Mouse (Mus musculus) kidney, adult 11 months (tissue): ENCODE data around the gene Ano3.
"Not testable (repeated sequence)": the region's sequence is repeated elsewhere in the genome, so short reads cannot be mapped to it uniquely, and the experiment has no call there.

Source experiments
- DNase-seq: peaks from one replicate; pipeline ENCODE4 v3.0.0; 2022

Ano3 gene

DNA sequence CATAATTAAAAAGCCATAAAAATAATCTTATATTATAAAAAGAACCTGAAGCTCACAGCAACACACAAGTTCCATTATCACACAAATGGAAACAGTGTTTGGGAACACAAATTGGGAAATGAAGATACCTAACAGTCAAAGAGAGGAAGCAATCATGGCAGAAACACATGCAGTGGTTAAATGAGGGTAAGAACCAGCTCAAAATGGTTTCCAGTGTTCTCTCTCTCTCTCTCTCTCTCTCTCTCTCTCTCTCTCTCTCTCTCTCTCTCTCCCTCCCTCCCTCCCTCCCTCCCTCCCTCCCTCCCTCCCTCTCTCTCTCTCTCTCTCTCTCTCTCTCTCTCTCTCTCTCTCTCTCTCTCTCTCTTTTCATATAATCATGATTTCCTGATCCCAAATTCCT, at the start of gene Ano3:
Gene Ano3, minus strand, starts transcription at position 101 of the 400 bp plus-strand sequence.
- DNase-seq = not testable (repeated sequence)

DNA sequence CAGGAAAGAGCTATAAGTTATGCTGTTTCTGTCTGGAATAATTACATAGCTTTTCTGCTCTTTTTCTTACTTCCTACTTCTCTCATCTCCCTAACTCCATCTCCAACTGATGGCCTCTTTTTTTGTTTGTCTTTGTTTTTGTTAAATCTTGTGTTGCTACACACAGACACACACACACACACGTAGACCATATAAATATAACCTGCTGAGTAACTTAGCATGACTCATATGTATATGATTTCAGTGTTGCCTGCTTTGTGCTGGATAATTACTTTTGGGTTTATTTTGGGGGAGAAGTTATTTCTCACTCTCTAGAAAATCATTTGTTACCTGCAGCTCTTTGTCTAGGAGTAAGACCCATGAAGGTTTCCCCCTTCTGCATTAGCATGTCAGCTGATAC, 39.3 kb upstream of the Ano3 start:
- DNase-seq = no peak

DNA sequence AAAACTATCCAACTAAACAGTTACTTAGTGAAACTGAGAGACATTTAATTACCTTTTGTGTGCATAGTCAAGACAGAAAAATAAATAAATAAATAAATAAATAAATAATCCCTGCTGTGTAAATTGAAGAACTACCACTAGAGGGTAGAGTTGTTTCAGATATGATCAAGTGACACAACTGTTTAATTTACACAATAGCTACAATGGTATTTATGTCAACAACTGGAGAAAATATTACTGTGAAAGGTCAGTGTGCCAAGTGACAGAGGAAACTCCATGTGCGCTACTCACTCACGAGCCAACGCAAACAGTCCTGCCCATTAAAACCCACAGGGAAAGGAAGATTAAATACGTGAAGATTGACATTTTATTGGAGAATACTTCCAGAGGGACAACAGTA, 38.8 kb upstream of the Ano3 start:
- no peak for DNase-seq

DNA sequence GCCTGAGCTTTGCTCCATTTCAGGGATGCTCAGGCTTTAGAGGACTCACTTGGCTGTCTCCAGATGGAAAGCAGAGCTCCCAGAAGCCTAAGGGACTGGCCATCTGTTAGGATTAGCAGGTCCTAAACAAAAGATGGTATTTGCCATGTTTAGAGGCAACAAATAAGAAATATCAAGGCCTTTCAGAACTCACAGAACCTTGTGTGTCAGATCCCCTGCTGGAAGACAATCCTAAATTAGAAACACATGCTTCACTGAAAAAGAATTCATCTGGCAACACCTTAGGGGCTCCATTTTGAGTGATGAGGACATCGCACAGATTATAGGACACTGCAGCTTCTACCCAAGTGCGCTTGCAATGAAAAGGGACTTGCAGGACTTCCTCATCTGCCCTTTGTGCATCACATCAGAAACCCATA, 35.1 kb upstream of the Ano3 start:
- no peak for DNase-seq

DNA sequence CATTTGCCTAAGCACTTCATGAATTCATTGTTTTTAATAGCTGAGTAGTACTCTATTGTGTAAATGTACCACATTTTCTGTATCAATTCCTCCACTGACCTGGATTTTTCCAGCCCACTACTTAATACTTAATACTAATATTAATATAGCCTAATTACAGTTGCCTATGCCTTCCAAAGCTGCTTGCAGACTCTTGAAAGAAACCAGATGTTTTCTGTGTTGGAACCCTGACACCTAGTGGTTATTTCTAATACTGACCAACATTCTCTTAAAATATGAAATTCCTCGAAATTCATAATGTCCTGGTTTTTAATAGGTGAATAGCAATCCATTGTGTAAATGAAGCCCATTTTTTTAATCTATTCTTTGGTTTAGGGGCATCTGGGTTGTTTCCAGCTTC, 31.0 kb upstream of the Ano3 start:
- no peak for DNase-seq

DNA sequence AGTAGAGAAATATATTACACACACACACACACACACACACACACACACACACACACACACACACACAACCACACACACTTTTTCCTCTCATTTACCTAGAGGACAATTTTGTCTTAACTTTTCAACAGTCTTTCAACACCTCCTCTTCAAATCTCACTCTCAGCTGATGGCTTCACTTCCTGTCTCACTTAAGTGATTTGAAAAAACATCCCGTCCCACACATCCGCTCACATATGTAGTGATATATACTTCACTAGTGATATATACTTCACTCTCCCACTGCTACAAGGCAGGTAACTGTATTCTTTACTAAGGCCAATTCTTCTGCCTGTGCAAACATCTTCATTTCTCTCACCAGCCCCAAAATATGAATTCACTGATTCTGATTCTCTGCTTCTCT, 28.9 kb upstream of the Ano3 start:
- DNase-seq = no peak

DNA sequence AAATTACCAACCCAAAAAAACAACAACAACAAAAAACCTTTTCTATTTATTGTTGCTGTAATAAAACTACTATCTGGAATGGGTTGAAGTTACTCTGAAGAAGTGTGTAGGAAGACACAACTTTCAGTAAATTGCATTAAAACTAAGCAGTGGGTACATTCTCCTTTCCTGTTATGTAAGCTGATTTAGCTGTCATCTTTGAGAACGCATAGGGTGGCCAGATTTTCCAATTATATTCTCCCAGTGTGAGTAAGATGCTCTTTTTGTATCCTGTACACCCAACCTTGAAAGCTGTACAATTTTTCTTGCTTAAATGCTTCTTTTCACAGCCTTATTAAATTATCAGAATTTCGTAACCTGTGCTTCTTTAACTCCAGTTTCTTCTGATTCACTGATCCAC, 26.1 kb upstream of the Ano3 start:
- no peak for DNase-seq

DNA sequence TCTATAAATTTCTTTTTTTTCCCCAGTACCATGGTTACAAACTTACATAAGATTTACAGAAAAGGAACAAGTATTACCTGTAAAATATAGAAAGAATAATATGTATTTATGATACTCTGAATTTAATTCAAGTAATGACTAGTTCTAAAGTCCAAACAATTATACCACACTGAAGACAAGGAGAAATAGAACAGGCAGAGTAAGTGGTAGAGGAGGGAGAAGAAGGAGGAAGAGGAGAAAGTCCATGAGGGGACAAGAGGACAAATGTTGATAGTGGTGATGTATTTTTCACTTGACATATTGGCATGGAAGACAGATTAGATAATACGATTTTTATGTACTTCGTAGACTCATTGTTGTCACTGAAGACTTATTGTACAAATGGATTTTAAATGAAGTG, 19.4 kb upstream of the Ano3 start:
- no peak for DNase-seq

DNA sequence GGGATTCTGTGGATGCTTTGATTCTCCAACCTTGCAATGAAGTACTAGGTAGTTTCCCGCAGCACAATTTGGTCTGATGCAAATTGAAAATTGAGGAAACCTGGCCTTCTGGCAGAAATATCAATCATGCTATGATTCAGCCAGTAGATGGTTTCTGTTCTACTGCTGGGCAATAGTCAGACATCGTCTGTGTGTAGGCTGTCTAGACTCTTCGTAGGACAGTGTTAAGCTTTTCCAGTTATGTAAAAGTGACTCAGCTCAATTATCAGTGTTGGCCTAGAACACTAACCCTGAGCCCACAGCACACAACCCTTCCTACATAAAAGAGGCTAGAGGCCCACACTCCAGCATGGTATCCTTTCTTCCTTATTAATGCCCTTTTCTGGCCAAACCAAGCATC, 14.7 kb upstream of the Ano3 start:
- no peak for DNase-seq

DNA sequence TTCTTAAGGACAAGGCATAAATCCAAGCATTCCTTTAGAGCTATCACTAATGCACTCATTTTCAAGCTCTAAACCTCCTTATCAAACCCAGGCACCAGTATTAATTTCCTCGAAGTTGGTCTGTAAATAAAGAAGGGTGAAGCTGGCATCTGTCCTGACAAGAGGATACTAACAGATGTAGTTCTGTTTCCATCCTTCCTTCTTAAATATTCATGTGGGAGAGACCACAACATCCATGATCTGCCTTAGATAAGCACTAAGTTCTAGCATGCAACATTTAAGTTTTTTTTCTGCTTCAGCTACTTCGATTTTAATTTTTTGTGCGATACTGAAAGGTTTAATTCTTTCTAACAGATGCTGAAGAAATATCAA, 305 bp downstream of the Ano3 start:
- no peak for DNase-seq

DNA sequence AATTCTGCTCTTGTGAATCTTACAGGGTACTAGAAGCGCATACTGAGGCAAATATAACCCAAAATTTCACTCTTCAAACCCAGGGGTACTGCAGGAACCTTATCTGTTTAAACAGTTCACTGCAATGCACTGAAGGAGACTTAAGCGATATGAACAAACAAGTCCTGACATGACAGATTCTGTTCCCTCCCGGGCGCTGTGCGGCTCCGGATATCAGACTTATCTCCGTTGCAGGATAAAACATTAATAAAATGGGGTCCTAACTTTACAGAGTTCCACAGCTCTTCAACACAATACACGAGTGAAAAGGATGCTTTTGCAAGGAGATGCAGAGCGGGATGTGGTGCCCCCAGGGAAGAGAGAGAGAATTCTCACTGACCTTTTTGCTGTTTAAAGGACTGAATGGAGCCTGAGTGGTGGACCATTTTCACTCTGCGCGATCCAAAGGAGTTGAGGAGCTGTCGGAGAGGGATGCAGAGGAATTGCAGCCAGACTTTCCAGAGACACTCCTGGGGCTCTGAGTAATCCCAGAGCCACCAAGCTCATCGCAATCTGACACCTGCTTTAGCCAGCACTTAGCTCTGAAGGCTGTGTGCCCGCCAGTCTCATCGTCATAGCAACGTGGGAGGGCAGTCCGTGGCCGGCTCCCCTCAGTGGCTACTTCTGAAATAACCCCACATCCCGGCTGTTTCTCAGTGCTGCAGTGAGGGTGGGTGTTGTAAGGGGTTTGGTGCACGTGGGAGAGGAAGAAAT, 868 bp downstream of the Ano3 start:
- DNase-seq = no peak

DNA sequence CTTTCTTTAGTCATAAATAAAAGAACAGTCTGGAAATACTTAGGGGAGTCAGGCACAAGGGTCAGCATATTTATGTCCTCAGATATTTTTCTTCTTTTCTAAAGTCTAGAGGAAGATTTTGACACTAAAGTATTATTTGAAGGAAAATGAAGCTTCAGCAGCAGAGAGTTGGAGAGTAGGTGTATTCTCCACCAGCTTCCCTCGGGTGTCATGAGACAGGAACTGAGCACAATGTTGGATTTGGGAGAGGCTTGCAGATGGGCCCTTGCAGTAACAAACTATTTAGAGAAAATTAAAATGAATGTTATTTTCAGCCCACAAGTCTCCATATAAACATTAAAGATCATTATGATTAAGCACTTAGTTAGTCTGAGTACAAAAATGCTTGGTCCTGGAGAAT, 5.6 kb downstream of the Ano3 start:
- no peak for DNase-seq

DNA sequence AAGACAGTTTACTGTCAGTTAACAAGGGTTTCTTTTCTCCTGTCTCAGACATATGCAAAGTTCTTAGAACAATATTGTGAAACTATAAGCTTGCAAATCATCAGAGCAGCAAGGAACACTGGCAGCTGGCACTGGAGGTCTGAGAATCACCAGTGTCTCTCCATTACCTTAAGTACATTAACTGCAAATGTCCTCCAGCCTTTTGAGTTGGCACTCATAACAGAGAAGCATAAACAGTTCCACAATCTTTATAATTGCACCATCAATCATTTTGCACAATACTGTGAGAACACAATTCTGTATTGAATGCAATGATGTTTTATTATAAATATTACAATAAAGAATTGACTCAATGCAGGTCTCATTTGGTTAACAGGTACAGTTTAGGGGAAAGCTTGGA, 15.0 kb downstream of the Ano3 start:
- DNase-seq = no peak

DNA sequence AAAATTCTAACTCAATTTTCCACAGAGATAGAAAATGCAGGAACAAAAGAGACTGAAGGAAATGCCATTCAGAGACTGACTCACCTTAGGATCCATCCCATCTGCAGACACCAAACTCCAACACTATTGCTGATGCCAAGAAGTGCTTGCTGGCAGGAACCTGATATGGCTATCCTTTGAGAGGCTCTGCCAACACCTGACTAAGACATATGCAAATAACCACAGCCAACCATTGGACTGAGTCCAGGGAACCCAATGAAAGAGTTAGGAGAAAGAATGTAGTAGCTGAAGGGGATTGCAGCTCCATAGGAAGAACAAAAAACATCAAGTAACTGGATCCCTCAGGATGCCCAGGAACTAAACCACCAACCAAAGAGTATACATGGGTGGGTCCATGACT, 21.6 kb downstream of the Ano3 start:
- DNase-seq = no peak

DNA sequence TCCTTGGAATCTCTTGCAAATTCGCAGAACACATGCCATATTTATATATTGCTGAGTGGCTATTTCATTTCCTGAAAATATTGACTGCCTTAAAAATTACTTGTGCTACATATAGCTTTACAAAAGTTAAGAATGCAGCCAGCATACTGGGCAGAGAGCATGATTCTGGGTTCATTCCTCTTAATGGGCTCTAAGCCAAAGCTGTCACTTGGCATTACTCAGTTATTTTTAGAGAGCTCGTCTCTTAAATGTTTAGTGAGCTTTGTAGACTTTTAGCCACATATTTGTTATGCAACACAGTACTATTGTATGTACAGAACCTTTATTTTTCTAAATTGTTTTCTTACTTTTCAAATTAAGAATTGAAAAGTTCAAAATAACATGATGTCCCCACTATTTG, 41.2 kb downstream of the Ano3 start:
- DNase-seq = no peak

DNA sequence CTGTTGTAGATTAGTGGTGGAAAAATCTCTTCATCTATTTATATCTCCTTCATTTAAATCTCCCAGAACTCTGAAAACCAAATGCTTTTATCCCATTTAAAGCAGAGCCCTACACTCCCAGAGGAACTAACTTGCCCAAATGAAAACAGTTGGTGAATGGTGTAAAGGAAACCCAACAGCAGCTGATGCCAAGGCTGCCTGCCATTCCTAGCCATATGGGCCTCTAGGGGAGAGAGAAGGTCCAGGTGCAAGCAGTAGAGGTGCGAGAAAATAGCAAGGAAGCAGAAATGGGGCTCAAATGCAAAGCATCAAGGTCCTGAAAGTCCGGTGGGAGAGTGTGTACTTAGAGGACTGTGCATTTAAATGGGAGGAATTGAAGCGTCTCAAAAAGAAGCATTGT, 44.2 kb downstream of the Ano3 start:
- no peak for DNase-seq

DNA sequence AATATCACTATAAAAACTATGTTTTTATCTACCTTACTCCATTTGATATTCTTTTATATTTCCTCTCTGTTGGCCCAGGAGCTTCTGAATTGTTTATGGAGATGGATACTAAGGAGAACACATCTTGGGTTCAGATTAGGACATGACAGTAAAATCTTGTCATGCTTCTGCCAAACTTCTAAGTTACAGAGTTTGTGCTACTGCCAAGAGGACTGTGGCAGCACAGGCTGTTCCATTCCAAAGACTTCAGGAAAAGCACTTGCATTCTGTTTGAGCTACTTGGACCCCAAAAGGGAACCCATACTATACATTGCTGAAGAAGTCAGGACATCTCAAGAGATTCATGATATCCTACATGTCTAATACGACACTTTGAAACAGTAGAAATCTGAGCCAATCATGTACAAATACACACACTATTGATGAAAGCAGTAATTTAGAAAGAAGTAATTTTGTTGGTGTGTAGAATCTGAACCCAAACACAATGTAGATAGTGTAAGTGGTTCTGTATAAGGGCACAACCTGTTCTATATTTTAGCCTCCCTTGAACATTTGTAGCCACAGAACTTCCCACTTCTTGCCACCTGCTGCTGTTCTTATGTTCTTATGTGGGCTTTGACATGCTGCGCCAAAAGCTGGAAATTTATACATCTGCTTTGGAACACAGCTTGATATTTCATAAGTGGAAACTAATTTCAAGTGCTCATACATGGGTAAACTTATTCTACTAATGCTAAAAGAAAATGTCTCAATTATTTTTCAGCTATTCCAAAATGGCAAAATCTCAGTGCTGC, 54.0 kb downstream of the Ano3 start:
- DNase-seq = no peak

DNA sequence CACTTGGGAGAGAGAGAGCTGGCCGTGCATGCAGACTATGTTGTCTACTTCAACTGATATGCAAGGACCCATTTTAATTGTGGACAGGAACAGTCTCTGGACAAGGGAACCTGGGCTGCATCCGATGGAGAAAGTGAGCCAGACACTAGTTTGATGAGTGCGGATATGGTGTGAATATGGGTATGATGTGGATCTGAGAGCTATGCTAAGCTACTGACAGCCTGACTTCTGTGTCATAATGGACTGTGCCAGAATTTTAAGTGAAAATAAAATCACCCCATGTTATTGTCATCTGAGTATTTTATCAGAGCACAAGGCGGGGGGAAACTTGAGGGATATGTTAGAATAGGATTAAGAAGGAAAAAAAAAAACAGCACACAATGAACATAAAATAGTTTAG, 79.1 kb downstream of the Ano3 start:
- no peak for DNase-seq

DNA sequence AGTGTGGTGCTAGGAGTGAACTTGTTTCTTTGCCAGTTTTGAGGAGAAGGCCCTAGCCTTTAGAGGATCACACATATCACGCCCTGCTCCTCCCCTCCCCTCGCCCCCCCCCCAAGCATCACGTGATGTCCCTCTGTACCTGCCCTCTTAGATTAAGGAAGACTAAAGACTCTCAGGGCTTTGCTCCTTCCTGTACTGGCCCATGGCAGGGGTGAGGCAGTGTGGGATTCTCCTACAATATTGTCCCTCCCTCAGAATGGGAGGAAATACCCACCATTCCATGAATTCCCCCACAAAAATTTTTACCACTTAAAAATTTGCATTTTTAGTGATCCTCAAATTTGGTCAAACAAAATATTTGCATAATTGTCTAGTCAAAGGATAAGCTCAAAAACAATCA, 85.1 kb downstream of the Ano3 start:
- no peak for DNase-seq

DNA sequence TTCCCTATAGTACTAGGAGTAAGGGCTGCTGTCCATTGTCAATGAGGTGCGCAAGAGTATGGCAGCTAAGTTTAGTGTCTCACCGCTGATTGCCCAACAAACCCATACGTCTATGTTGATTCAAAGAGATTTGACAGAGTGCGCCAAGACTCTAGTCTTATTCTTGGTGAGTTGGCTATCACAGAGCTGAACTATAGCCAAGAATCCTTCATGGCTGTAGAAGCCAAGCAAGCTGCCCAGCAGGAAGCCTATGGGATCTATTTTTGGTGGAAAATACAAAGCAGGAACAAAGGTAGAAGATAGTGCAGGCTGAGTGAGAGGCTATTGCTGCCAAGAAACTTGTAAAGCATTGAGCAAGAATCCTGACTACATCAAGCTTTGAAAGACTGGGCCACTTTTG, 87.3 kb downstream of the Ano3 start:
- DNase-seq = no peak

DNA sequence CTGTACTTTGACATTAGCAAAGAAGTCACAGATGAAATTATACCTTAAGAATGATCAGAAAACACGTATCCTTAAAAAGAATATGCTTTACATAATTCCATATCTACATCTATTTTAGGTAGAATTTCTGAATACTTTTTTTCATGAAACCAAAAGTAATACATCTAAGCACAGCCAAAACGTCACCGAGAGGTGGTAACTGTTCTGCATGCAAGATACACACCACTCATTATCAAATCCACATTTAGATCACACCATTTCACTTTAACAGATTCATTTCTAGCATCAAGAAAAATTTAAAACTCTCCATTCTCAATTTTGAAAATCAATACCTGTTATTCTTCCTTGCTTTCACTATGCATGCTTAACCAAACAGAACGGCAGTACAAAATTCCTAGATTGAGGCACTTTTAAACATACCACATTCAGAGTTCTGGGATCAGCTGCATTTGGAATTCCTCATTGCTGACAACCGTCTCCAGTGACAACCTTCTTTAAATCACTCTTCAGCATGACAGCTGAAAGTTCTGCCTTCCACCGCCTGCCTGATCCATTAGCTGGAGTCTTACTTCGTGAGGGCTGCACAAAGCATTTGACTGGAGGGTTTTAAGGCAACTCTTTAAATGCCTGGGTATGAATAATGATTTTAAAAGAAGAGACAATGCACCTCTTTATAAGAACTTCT, 111.0 kb downstream of the Ano3 start:
- DNase-seq = no peak

DNA sequence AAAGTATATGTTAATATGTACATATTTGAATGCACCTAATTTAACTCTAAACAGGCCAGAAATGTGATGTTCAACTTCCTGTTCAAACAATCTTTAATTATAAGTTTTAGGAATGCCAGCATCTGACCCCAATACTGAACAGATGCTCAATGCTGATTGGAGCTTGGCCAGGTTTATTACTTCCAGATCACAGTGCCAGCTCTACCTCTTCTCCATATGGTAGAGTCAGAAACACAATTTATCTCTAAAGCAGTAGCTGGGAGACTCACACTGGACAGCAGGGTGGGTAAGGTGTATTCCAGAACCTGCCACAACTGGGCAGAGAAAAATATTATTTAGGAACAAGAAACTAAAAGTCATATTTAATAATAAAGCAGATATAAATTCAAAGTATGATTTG, 134.5 kb downstream of the Ano3 start:
- DNase-seq = no peak

DNA sequence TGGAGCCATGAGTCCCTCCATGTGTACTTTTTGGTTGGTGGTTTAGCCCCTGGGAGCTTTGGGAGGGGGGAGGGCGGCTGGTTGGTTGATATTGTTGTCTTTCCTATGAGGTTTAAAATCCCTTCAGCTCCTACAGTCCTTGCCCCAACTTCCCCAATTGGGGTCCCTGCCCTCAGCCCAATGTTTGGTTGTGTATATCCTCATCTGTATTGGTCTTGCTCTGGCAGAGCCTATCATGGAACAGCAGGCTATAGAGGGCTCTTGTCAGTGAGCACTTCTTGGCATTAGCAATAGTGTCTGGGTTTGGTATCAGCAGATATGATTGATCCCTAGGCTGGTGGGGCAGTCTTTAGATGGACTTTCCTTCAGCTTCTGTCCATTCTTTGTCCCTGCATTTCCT, 135.8 kb downstream of the Ano3 start:
- DNase-seq = no peak
